In the genomic region with DNA sequence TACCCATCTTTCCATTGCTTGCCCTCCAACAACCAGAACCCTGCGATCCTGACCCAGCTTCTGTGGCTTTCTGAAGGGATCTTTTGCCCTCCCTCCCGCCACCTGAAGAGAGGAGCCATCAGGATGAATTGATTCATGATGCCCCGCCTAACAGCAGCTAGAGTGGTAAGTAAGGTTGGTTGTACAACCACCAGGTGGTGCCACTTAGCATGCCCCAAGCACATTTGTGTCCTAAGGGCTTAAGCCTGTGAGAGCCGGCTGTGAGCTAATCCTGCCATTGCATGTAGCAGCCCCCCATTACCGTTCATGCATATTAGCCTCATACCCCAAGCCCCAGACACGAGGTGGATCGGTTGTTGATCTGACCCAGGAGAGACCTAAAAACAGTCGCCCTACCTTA, we compare ENCODE assay signal across 8 mouse cellular contexts. TPM values are rescaled to one million over a fixed set of nuclear protein-coding genes. Genes with fewer than 3 reads are reported as not detected.
DNase-seq lines count a peak whose midpoint lies in the region; ATAC-seq and TF ChIP-seq lines count a peak whose summit lies in the region.

No protein-coding gene starts in this region.

- H3K27ac ChIP-seq in CH12.LX (ENCODE audit: insufficient read depth, low read depth): peak overlapping the region; percentile 62
- H3K27ac ChIP-seq in lung, postnatal 0 days (ENCODE audit: low read length): peak overlapping the region; percentile 82

- peak; percentile 14; the same call in 1 of the 2 replicates for ATAC-seq in lung, postnatal 0 days

- H3K9me3 ChIP-seq in CH12.LX (replicated peaks; ENCODE audit: low read length): no peaks in the 10 kb centered on the region
- H3K9me3 ChIP-seq in lung, postnatal 0 days (ENCODE audit: low read length): no peaks in the 10 kb centered on the region

- H3K9ac ChIP-seq in CH12.LX (ENCODE audit: insufficient read depth, low read depth): peak overlapping the region; percentile 68
- H3K9ac ChIP-seq in lung, postnatal 0 days (replicated peaks; ENCODE audit: low read depth): no peak overlapping the region

- TF ChIP-seq CTCF in C2C12 (IDR thresholded peaks at IDR 0.05; ENCODE audit: control insufficient read depth, insufficient read depth, insufficient read length): peak; percentile 69
- TF ChIP-seq CTCF in CH12.LX (conservative IDR thresholded peaks at IDR 0.05 in 1 of 2, IDR thresholded peaks at IDR 0.05 in 1 of 2; ENCODE audit: low read depth in 2 of 2, low read length in 2 of 2): peak in 1 of 2 experiments; percentile 88
- peak; percentile 77 for TF ChIP-seq CTCF in lung, postnatal 0 days (IDR thresholded peaks at IDR 0.05)

- H3K27me3 ChIP-seq in C2C12 (ENCODE audit: control insufficient read depth, insufficient read depth, insufficient read length) (no peaks in the 10 kb centered on the region), CH12.LX (replicated peaks) (no peaks in the 10 kb centered on the region)
- no peaks in the 10 kb centered on the region for H3K27me3 ChIP-seq in lung, postnatal 0 days (replicated peaks; ENCODE audit: insufficient read depth, low read length)

- peak overlapping the region; percentile 76 for H3K4me2 ChIP-seq in CH12.LX (ENCODE audit: insufficient read depth, low read depth, poor library complexity, severe bottlenecking)
- peak overlapping the region; percentile 97; the same call in 1 of the 2 replicates for H3K4me2 ChIP-seq in lung, postnatal 0 days (replicated peaks; ENCODE audit: low read depth, low read length)

- dilution Hi-C loops in CH12.LX (cut with MboI; ENCODE audit: extremely low pct_ligation_motif_present, extremely low pct_unique_long_range_greater_than_20kb, low sequenced_read_pairs): no loop called here

- in situ Hi-C loops in CH12.LX (cut with MboI; ENCODE audit: low pct_ligation_motif_present, low pct_unique_long_range_greater_than_20kb, low sequenced_read_pairs): loop anchor here (5.0 kb wide), 1 partner anchor 108 kb away; no protein-coding TSS in a partner anchor

- H3K79me2 ChIP-seq in C2C12 (ENCODE audit: control insufficient read depth, insufficient read depth) (peaks cover 32% of the 10 kb centered on the region), CH12.LX (replicated peaks; ENCODE audit: control insufficient read depth, extremely low read depth, insufficient read depth, poor library complexity, severe bottlenecking) (peaks cover 27% of the 10 kb centered on the region)

- peak; percentile 60 for TF ChIP-seq RAD21 in CH12.LX (IDR thresholded peaks at IDR 0.05; ENCODE audit: low read depth, low read length)

- peaks cover 26% of the 10 kb centered on the region for H3K79me3 ChIP-seq in C2C12 (ENCODE audit: low read depth)

- 0 out of 2 replicates have a peak, but pooled peaks have one; percentile 7 for TF ChIP-seq EP300 in CH12.LX (IDR thresholded peaks at IDR 0.05; ENCODE audit: low read length)
- no peak for TF ChIP-seq EP300 in lung, postnatal 0 days (IDR thresholded peaks at IDR 0.05)

- peaks cover 14% of the 10 kb centered on the region for H3K36me3 ChIP-seq in C2C12 (ENCODE audit: control insufficient read depth, insufficient read depth)
- peaks cover 8 to 37% of the 10 kb centered on the region in 2 experiments for H3K36me3 ChIP-seq in CH12.LX (replicated peaks in 1 of 2; ENCODE audit: control insufficient read depth in 1 of 2, insufficient read depth in 1 of 2, low read length in 1 of 2)
- H3K36me3 ChIP-seq in lung, postnatal 0 days (ENCODE audit: insufficient read depth, low read length): no peaks in the 10 kb centered on the region

- peak overlapping the region; percentile 46 for H3ac ChIP-seq in C2C12 (ENCODE audit: control insufficient read depth, insufficient read length, low read depth)

- TF ChIP-seq POLR2A in CH12.LX (IDR thresholded peaks at IDR 0.05; ENCODE audit: low read depth, low read length): peak; percentile 47; the same call in 1 of the 2 replicates

- H3K4me3 ChIP-seq in C2C12 (ENCODE audit: insufficient read depth, poor library complexity, severe bottlenecking): no peak overlapping the region
- H3K4me3 ChIP-seq in CH12.LX (replicated peaks in 1 of 3; ENCODE audit: low read depth in 2 of 3, low read length in 2 of 3, poor library complexity in 1 of 3): peak overlapping the region; percentile 57 to 91 (median 69)
- H3K4me3 ChIP-seq in lung, postnatal 0 days (ENCODE audit: low read depth, low read length): 0 out of 2 replicates have a peak overlapping the region, but pooled peaks have one; percentile 74

- H3K4me1 ChIP-seq in CH12.LX (ENCODE audit: control insufficient read depth in 1 of 2, insufficient read depth in 2 of 2): peaks cover 15 to 49% of the 10 kb centered on the region in 2 experiments
- peaks cover 7% of the 10 kb centered on the region for H3K4me1 ChIP-seq in lung, postnatal 0 days (ENCODE audit: insufficient read depth, low read depth, low read length)

- peak; percentile 96 for DNase-seq in CH12.LX (ENCODE audit: extremely low read depth)
- DNase-seq in c-Kit-positive CD71-positive TER-119-positive erythroid progenitor cells, embryonic 14.5 days (ENCODE audit: low spot score): peak; percentile 91
- DNase-seq in gastrocnemius, postnatal 25 days: peak; percentile 38
- peak; percentile 70 to 80 for DNase-seq in kidney, adult 8-10 months
- DNase-seq in lung, postnatal 0 days (ENCODE audit: low spot score): peak; percentile 85
- DNase-seq in retina, postnatal 7 days (ENCODE audit: low read depth, low spot score): peak; percentile 76
- DNase-seq in layer of hippocampus, postnatal 14 days (ENCODE audit: low spot score in 2 of 2): no peak

- WGBS in lung, postnatal 0 days: 8% methylated on average over 8 of the region's 8 CpGs

TF ChIP-seq in C2C12, 6 proteins besides CTCF, POLR2A, EP300 and RAD21:
- no peak for TF ChIP-seq USF1 (IDR thresholded peaks at IDR 0.05; ENCODE audit: low read depth)
- no peak for TF ChIP-seq FOSL1 (IDR thresholded peaks at IDR 0.05; ENCODE audit: insufficient read depth, low read length, poor library complexity, severe bottlenecking)
- no peak for TF ChIP-seq MYOD1 (IDR thresholded peaks at IDR 0.05; ENCODE audit: control insufficient read depth, insufficient read length, low read depth)
- no peak for TF ChIP-seq CEBPB (IDR thresholded peaks at IDR 0.05; ENCODE audit: low read depth)
- TF ChIP-seq MAX (IDR thresholded peaks at IDR 0.05): no peak
- TF ChIP-seq MYOG (IDR thresholded peaks at IDR 0.05; ENCODE audit: control insufficient read depth, extremely low read depth, insufficient read length): no peak
TF ChIP-seq in C2C12: peak in this region for 0.

TF ChIP-seq in CH12.LX, 34 proteins besides CTCF, POLR2A, EP300 and RAD21 (continues in another document):
- TF ChIP-seq KAT2A (IDR thresholded peaks at IDR 0.05; ENCODE audit: insufficient replicate concordance, low read length) (no peak), UBTF (IDR thresholded peaks at IDR 0.05; ENCODE audit: low read depth, low read length) (no peak), ETS1 (conservative IDR thresholded peaks at IDR 0.05; ENCODE audit: low read depth, low read length) (0 out of 2 replicates have a peak, but pooled peaks have one; percentile 22), JUN (IDR thresholded peaks at IDR 0.05; ENCODE audit: insufficient read depth, low read depth, low read length) (no peak), ZKSCAN1 (IDR thresholded peaks at IDR 0.05; ENCODE audit: borderline replicate concordance, low read depth, low read length) (no peak), MAZ (IDR thresholded peaks at IDR 0.05; ENCODE audit: low read depth, low read length) (peak; percentile 64; the same call in 1 of the 2 replicates), CHD1 (IDR thresholded peaks at IDR 0.05; ENCODE audit: low read depth, low read length) (no peak), SMC3 (IDR thresholded peaks at IDR 0.05; ENCODE audit: low read depth, low read length) (peak; percentile 87), ELF1 (IDR thresholded peaks at IDR 0.05; ENCODE audit: low read depth, low read length) (0 out of 2 replicates have a peak, but pooled peaks have one; percentile 26), PAX5 (IDR thresholded peaks at IDR 0.05; ENCODE audit: low read length) (no peak)

RNA-seq across cellular contexts. Expression of a gene that starts 1.8 kb away (rescaled TPM):
- polyA plus RNA-seq in C2C12 (2012; fragmentation: generic; extraction: Trizol) (21.0 TPM), CH12.LX (2012; ENCODE audit: insufficient read length, low read depth) (30.9 and 38.2 TPM in 2 replicates)
- total RNA-seq in CH12.LX (2012; rRNA removed) (84.8 and 94.0 TPM in 2 replicates), CH12.LX (2014; rRNA removed) (14.1 and 14.5 TPM in 2 replicates)
- 1 to 10 TPM; 1.2 to 2.0 TPM for total RNA-seq in gastrocnemius, postnatal 25 days (2021)
- 7.1 and 7.2 TPM in 2 replicates for polyA plus RNA-seq in lung, postnatal 0 days (2015; fragmentation: Nextera tagmentation; extraction: Ambion mirVana)
- 10 to 100 TPM; 40.1 to 44.3 TPM for total RNA-seq in layer of hippocampus, postnatal 14 days (2021)

RNA-seq across cellular contexts. Expression of a gene that starts 11.2 kb away (rescaled TPM):
- polyA plus RNA-seq in C2C12 (2012; fragmentation: generic; extraction: Trizol) (103 TPM), CH12.LX (2012; ENCODE audit: insufficient read length, low read depth) (44.6 and 48.0 TPM in 2 replicates)
- total RNA-seq in CH12.LX (2012; rRNA removed) (49.1 and 52.8 TPM in 2 replicates), CH12.LX (2014; rRNA removed) (28.0 and 37.2 TPM in 2 replicates)
- total RNA-seq in gastrocnemius, postnatal 25 days (2021): 10 to 100 TPM; 53.8 to 58.8 TPM
- polyA plus RNA-seq in lung, postnatal 0 days (2015; fragmentation: Nextera tagmentation; extraction: Ambion mirVana): 105 and 106 TPM in 2 replicates
- 100 to 1,000 TPM; 189 to 197 TPM for total RNA-seq in layer of hippocampus, postnatal 14 days (2021)

RNA-seq across cellular contexts. Expression of a gene that starts 17.6 kb away (rescaled TPM):
- 23.0 TPM for polyA plus RNA-seq in C2C12 (2012; fragmentation: generic; extraction: Trizol)
- total RNA-seq in CH12.LX (2012; rRNA removed): 16.5 and 17.7 TPM in 2 replicates
- 6.3 and 7.0 TPM in 2 replicates for total RNA-seq in CH12.LX (2014; rRNA removed)
- 31.6 and 41.9 TPM in 2 replicates for polyA plus RNA-seq in CH12.LX (2012; ENCODE audit: insufficient read length, low read depth)
- 1 to 10 TPM; 8.4 to 9.3 TPM for total RNA-seq in gastrocnemius, postnatal 25 days (2021)
- polyA plus RNA-seq in lung, postnatal 0 days (2015; fragmentation: Nextera tagmentation; extraction: Ambion mirVana): 12.9 TPM in 2 replicates
- 10 to 100 TPM; 47.0 to 50.5 TPM for total RNA-seq in layer of hippocampus, postnatal 14 days (2021)

RNA-seq across cellular contexts. Expression of a gene that starts 23.8 kb away (rescaled TPM):
- polyA plus RNA-seq in C2C12 (2012; fragmentation: generic; extraction: Trizol): 119 TPM
- 33.2 and 33.9 TPM in 2 replicates for total RNA-seq in CH12.LX (2012; rRNA removed)
- 17.8 and 18.5 TPM in 2 replicates for total RNA-seq in CH12.LX (2014; rRNA removed)
- 81.2 and 89.9 TPM in 2 replicates for polyA plus RNA-seq in CH12.LX (2012; ENCODE audit: insufficient read length, low read depth)
- 10 to 100 TPM; 14.3 to 18.4 TPM for total RNA-seq in gastrocnemius, postnatal 25 days (2021)
- 56.9 and 59.3 TPM in 2 replicates for polyA plus RNA-seq in lung, postnatal 0 days (2015; fragmentation: Nextera tagmentation; extraction: Ambion mirVana)
- total RNA-seq in layer of hippocampus, postnatal 14 days (2021): 10 to 100 TPM; 38.5 to 40.7 TPM

RNA-seq across cellular contexts. Expression of a gene that starts 23.8 kb away (rescaled TPM):
- polyA plus RNA-seq in C2C12 (2012; fragmentation: generic; extraction: Trizol) (11.1 TPM), CH12.LX (2012; ENCODE audit: insufficient read length, low read depth) (6.3 and 6.7 TPM in 2 replicates)
- total RNA-seq in CH12.LX (2012; rRNA removed) (5.0 and 8.0 TPM in 2 replicates), CH12.LX (2014; rRNA removed) (5.8 and 6.6 TPM in 2 replicates)
- total RNA-seq in gastrocnemius, postnatal 25 days (2021): 1 to 10 TPM in 1 of 2 experiments, under 1 TPM in 1; 0.92 to 1.2 TPM
- 3.5 and 4.8 TPM in 2 replicates for polyA plus RNA-seq in lung, postnatal 0 days (2015; fragmentation: Nextera tagmentation; extraction: Ambion mirVana)
- 1 to 10 TPM; 2.3 to 2.8 TPM for total RNA-seq in layer of hippocampus, postnatal 14 days (2021)

Comparison
In these comparisons a context has a peak if more than half of its experiments do, and no peak if none do; other contexts are left out.
1. DNase-seq: peak in CH12.LX (single experiment), c-Kit-positive CD71-positive TER-119-positive erythroid progenitor cells, embryonic 14.5 days (single experiment), gastrocnemius, postnatal 25 days (single experiment), kidney, adult 8-10 months (2 of 2), lung, postnatal 0 days (single experiment) and retina, postnatal 7 days (single experiment); none in layer of hippocampus, postnatal 14 days (0 of 2).
2. RNA of a gene that starts 1.8 kb away (total RNA-seq): 14.1 to 94.0 TPM in CH12.LX and 40.1 to 44.3 TPM in layer of hippocampus, postnatal 14 days; 1.2 to 2.0 TPM in gastrocnemius, postnatal 25 days; every median in the first group is over 4 times any median in the second.